Mouse (Mus musculus) mesoderm, embryonic 11.5 days (tissue): Measurements from ENCODE around the gene Zfp341.

Source experiments
- DNase-seq: peaks from one replicate; pipeline ENCODE4 v3.0.0-alpha.2; 2012; ENCODE audit warnings: low read depth, low spot score

The Zfp341 gene

DNA sequence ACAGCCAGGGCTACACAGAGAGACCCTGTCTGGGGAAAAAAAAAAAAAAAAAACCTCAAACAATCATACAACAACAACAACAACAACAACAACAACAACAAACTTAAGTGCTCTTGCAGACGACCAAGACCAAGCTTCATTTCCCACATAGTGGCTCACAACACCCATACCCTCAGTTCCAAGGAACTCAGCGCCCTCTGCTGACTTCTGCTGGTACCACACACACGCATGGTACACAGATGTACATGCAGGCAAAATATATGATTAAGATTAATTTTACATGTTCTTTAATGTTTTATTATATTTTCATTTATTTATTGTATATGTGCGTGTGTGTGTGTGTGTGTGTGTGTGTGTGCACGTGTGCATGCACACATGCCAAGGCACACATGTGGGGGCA, 26.7 kb upstream of the Zfp341 start:
- peak; percentile 51 for DNase-seq

DNA sequence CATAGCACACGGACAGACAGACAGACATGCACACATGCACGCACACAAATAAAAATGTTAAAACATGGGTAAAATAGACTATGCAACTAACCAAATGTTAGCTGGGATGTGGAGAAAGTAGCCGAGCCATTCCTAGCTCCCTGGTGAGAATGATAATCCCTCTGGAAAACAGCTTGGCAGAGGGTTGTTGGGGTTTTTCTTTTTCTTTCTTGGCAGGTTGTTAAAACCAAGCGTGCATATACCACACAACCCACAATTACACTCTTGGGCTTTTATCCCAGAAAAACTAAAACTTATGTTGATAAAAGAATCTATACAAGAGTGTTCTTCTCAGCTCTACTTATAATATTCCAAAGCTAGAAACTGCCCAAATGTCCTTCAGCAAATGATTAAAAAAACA, 24.0 kb upstream of the Zfp341 start:
- DNase-seq: no peak

DNA sequence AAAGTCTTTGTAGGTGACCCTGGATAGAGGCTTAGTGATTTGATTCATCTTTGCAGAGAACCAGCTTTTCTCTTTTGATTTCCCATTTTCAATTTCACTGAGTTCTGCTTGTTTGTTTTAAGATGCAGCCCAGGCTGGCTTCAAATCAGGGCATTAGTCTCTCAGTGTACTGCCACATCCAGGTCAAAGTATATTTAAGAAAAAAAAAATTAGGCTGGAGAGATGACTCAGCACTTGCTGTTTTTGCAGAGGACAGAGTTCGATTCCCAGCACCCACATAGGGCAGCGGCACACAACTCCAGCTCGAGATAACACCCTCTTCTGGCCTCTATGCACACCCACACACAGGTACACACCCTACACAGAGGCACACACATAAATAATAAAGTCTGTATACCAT, 21.9 kb upstream of the Zfp341 start:
- no peak for DNase-seq

DNA sequence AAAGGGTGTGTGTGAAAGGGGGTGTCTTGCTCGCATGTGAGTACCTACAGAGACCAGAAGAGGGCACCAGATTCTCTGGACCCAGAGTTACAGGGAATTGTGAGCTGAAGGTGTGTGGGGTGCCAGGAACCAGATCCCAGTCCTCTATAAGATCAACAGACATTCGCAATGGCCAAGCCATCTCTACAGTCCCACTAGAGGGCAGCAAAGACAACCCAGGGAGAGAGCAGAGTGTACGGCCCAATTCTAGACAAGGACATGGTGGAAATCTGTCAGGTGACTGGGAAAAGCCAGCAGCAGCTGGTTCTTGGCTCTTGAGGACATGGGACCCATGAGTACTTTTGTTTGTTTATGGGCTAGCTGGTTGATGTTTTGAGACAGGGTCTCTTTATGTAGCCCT, 20.1 kb upstream of the Zfp341 start:
- no peak for DNase-seq

DNA sequence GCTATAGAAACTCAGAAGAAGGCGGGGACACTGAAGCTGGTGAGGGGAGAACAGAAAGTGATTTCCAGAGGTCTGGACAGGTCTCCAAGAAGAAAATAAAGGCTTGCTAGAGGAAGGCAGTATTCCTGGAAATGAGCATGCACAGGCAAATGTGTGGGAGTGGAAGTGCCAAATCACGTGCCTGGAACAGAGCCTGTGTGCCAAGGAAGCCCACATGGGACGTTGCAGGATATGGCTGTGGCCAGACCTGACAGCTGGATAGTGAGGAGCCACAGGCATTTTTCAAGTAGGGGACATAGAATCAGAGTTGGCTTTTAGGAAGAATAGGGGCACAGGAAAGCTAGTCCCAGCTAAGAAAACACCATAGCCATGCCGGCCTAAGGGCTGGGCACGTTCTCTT, 17.3 kb upstream of the Zfp341 start:
- DNase-seq: no peak

DNA sequence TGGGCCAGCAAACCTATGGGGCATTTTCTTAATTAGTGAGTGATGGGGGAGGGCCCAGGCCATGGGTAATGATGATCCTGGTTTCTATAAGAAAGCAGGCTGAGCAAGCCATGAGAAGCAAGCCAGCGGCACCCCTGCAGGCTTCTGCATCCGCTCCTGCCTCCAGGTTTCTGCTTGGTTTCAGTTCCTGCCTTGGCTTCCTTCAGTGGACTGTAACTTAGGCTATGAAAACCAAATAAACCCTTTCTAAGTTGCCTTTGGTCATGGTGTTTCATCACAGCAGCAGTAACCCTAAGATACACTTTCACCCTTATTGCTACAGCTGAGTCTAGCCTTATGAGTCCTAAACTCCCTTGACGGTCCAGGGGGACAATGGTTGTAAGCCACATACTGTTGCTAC, 15.7 kb upstream of the Zfp341 start:
- DNase-seq: no peak

DNA sequence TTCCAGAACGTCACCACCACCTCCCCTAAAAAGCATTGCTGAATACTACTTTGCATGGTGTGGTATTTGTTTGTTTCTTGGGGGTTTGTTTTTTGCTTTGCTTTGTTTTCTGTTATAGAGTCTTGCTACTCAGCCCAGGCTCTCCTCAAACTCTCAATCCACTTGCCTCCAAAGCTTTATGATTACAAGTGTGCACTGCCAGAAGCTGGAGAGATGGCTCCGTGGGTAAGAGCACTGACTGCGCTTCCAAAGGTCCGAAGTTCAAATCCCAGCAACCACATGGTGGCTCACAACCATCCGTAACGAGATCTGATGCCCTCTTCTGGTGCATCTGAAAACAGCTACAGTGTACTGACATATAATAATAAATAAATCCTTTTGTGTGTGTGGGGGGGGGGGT, 12.5 kb upstream of the Zfp341 start:
- DNase-seq: no peak

DNA sequence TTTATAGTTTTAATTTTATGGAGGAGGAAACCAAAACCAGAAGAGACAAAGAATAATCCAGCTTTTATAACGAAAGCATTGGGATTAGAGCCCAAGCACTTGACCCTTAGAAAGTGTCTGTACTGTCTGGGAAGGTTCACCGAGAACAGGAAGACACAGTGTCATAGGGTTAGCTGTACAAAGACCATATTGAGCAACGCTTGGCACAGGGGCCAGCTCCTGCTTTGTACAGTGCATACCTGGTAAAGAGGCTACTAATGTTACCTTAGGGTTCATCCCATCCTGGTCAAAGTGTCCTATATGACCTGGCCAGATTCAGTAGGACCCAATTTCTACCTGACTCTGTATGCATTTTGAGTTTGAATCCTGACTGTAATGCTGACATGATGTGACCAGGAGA, 11.8 kb upstream of the Zfp341 start:
- no peak for DNase-seq

DNA sequence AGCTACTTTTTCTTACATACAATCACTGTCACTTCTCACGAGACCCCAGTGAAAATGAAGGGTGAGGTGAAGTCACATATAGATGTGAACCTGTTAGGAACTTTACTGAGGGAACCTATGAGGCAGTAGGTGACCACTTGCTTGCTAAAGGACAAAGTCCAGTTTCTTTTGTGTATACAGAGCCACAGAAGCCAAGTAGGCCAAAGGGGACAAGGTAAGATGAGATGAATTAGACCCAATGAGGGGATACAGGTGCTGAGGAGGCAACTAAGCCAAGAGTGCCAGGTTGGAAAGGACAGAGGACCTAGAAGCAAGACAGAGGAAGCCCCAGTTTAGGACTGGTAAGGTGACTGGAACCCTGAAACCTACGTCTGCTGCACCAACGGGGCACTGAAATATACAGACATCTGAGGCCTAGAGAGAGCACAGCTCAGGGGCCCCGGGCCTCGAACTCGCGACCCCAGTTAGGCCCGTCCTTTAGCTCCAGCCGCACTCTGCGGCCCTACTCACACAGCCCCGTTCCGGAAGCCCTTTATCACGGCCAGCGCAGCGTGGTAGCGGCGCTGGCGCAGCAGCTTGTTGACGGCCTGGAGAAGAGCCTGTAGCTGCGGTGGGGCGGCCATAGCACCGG, 10.0 kb upstream of the Zfp341 start:
- DNase-seq: no peak

DNA sequence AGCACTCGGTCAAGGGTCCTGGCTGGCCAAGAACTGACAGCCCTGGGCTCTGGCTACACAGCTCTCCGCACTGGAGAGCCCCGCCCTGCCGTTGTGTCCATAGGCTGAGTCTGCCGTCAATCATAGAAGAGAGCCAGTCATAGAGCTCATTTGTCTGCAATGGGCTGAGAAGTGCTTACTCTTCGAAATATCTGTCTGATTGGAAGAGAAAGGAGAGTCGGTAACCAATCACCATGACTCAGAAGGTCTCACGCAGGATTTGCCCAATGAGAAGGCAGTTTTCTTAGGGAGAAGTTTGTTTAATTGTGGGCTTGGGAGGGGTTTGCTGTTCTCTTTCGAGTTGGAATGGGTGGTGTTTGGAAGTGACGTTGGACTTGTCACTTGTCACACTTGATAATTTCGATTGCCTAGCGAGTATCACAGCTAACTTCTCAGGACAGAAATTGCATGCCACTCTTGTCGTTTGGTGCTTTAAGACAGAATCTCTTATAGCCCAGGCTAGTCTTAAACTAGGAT, 9.4 kb upstream of the Zfp341 start, which contains the start of gene Pxmp4:
TSS of gene Pxmp4 (minus strand) at position 71 of the 516 bp plus-strand sequence.
- DNase-seq: peak; percentile 98

DNA sequence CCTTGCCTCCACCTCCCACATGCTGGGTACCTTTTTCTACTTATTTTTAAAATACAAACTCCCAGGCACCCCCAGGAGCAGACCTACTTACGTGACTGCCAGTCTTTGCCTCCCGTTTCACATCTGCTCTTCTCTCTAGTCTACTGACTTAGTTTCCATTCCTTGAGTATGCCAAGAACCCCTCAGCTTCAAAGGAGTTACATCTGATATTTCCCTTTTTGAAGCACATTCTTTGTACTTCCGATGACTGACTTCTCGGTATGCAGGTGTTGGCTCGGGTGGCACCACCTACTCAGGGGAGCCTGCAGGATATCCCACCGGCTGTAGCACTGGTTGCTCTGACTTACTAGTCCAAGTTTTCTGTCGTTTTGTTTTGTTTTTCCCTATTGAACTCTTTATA, 8.9 kb upstream of the Zfp341 start:
- DNase-seq: no peak

DNA sequence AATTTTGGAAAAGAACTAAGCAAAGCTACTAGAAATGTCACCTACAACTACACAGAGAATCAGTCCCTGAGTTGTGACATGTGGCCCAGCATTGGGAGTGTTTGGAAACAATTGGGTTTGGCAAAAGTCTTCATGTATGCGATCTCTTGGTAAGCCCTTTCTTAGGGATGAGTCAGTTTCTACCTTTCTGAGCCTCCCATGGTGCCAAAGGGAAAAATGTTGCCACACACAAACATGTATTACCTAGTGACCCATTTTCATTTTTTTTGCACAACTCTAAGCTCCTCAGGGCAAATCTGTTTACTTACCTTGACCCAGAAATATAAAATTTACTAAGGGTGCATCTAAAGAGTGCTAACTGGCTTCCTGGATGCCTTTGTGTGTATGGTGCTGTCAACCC, 6.1 kb upstream of the Zfp341 start:
- DNase-seq: no peak

DNA sequence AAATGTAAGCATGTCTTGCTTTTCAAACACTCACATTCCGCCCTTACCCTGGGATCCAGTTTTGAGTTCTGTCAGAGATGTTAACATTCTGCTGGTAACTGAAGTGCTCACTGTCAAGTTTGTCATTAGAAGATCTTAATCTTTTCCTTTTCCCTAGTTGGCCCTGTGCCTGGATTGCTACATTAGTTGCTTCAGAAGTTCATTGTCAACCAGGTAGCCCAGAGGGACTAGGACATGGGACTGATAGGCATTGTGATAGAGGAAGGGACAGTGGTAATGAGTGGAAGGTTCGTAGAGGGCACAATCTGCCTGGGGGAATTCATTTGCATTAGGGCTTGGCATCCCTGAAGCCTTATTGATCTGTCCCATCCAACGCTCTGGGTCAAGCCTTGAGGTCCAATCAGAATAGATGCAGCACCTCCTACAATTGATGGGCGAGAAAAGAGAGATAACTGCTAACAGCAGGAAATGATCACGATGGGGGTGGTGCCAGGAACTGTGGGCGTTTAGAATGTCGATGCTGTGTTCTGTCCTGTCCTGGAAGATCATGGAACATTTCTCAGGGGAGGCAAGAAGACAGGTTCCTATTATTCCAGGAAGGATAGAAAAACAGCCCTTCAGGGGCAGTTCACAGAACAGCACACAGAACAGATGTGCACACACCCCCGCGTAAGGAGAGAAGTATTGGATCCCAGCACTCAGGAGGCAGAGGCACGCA, 3.9 kb upstream of the Zfp341 start:
- DNase-seq: no peak

DNA sequence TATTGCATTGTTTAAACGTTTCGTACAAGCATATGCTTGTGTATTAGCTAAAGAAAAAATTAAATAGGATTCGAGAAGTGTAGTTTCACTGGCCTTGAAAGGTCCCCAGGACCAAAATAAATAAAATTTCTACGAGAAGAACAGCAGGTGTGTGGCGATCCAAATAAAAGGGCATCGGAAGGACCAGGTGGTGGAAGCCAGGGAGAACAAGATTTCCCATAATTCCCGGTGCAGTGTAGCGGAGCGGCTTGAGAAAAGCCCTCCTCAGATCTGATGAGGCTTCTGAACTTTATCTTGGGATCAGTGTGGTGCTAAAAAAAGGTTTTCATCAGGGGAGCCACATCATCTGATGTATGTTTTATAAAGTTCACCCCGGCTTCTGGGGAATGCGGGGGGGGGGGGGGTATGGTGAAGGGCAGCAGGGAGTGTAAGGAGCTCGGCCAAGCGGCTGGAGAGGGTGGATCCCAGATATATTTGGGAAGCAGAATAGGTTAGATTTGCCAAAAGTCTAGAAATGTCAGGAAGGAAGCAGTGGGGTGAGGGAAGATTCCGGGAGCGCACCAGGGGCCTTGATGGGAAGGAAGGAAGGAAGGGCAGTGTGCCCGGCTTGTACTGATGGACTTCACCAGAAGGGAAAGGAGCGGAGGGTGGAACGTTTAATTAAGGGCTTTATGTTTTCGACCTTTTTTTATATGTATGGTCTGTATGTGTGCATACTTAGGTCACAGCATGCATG, 1.9 kb downstream of the Zfp341 start:
- no peak for DNase-seq

DNA sequence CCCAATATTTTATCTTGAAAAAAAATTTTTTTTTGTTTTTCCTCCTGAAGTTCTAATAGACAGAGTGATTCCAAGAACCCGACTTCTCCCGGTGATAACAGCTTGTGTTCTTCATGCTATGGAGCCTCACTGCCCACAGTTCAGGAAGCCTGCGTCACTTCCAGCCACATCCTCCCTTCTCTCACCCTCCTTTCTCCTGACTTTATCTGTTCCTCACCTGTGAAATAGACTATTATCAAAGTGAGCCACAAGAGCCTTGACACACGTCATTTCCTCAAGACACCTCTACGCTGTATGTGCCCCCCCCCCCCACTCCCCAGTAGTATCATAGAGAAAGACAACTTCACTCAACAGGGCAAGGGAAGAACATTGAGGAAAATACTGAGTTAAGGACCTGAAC, 2.6 kb downstream of the Zfp341 start:
- no peak for DNase-seq

DNA sequence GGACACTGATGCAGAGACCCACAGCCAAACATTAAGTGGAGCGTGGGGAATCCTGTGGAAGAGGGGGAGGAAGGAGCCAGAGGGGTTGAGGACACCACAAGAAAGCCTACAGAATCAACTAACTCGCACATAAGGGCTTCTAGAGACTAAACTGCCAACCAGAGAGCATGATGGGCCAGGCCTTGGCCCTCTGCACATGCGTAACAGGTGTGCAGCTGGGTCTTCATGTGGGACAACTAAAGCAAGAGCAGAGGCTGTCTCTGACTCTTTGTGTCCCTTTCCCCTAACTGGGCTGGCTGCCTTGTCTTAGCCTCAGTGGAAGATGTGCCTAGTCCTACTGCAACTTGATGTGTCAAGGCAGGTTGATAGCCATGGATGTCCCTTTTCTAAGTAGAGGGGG, 4.0 kb downstream of the Zfp341 start:
- no peak for DNase-seq

DNA sequence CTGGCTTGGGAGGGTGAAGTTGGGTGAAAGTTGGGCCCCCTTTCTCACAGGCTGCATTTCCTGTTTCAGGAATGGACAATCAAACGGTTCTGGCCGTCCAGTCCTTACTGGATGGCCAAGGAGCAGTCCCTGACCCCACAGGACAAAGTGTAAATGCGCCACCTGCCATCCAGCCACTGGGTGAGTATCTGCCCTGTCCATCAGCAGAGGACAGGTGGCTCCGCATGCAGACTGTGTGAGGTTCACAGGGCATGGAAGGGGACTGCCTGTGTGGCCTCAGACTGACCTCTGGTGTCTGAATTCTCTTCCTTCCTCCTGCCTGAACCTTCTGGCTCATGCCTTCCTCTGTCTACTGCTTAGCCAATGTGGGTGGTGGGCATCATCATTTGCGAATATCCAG, 8.6 kb downstream of the Zfp341 start:
- DNase-seq: no peak

DNA sequence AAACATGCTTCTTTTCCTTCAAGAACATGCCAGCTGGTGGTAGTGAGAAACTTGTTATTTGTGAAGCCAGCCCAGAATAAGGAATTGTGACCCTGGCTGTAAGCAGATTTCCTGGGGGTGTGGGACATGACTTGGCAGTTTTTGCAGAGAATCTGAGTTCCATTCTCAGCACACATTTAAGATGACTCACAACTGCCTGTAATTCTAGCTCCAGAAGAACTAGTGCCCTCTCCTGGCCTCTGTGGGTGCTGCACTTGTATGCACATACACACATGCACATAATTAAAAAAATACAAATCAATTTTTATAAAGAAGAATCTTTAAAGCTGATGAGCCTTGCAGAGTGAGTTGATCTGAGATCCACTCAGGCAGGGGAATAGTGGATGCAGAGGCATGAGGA, 11.0 kb downstream of the Zfp341 start:
- DNase-seq: no peak

DNA sequence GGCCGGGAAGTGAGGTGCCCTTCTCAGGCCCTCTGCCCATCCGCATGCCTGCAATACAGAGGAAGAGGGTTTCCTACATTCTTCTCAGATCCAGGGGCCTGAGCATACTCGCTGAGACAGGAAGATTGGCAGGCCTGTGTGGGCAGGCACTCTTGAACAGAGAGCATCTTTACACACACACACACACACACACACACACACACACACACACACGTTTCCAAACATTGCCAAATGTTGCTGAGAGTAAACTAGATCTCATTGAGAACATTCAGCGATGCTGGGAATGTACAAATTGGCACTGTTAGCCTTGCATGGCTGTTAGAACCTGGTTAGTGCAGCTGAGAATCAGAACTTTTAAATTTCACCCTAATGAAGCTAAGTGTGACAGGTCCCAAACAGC, 17.4 kb downstream of the Zfp341 start:
- DNase-seq: no peak

DNA sequence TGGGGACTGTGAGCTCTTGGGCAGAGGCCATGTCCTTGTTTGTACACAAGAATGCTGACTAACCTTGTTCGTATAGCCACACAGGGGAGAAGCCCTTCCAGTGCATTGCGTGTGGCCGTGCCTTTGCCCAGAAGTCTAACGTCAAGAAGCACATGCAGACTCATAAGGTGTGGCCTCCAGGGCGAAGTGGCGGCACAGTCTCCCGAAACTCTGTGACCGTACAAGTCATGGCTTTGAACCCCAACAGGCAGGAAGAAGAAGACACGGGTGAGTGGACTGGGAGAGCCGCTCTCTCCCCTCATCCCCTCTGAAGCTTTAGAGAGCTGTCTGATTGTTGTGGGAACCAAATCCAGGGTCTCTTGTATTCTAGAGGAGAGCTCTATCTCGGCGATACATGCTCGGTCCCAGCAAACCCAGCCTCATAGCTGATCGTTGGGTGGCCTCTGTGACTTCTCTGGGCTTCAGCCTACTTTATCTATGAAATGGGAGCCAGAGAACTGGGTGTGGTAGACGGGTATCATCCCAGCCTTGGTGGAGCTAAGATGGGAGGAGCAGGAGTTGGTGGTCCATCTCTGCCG, 19.2 kb downstream of the Zfp341 start:
- DNase-seq: no peak

DNA sequence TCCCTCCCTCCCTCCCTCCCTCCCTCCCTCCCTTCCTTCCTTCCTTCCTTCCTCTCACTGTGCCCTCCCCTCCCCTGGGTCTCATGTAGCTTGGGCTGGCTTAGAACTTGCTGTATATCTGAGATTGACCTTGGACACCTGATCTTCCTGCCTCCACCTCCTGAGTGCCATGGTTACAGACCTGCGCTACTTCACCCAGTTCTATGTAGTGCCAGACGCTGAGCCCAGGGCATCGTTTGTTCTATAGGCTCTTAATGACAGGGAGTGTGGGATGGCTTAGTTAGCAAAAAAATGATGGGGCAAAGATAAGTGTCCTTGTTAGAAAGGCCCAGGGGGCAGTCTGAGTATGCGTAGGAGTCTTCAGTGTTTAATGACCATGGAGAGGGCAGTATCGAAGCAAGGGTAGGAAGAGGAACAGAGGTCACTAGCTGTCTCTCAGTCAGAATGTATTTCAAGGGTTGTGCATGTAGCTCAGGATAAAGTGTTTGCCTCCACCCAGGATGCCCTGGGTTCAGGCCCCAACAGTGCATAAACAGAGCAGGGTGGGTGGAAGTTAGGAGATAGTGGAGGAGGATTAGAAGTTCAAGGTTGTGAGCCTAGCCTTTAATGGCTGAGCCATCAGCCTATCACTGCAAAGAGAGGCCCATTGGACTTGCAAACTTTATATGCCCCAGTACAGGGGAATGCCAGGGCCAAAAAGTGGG, 20.1 kb downstream of the Zfp341 start:
- DNase-seq: no peak
